Mouse (Mus musculus) subcutaneous adipose tissue, adult 2 months (tissue): ENCODE data around the gene Itprip. TPM values are rescaled to one million over a fixed set of nuclear protein-coding genes. Genes with fewer than 3 reads are reported as not detected.

Experiments used
- polyA plus RNA-seq: library from polyadenylated mRNA; depleted of rRNA; stranded (reverse); fragments of >200 nt; gene quantifications from 2 replicates; pipeline ENCODE4 v1.2.3, GENCODE M21; 2012; ENCODE audit warnings: low replicate concordance; rRNA removed

Itprip gene
- polyA plus RNA-seq: 3.1 and 7.5 TPM in 2 replicates

GRCm38 (mm10) chr19:47919126-47919965 lies at the start of gene Itprip, which contains the start of gene Cfap43:
TSS of gene Itprip (minus strand) at chr19:47919299.
TSS of gene Cfap43 (minus strand) at chr19:47919287.

GRCm38 (mm10) chr19:47937443-47938406 lies 18.6 kb upstream of the Itprip start, which contains the start of gene Cfap58:
TSS of gene Cfap58 (plus strand) at chr19:47937675.

GRCm38 (mm10) chr19:47865353-47865947 lies 53.6 kb downstream of the Itprip start, which contains the start of gene Gsto2:
TSS of gene Gsto2 (plus strand) at chr19:47865534.

GRCm38 (mm10) chr19:47854796-47855783 lies 64.0 kb downstream of the Itprip start, which contains the start of gene Gsto1:
TSS of gene Gsto1 (plus strand) at chr19:47854970.

Other genes starting within 250 kb of the Itprip start
- gene Col17a1, start 227.2 kb downstream of the Itprip start, polyA plus RNA-seq: 0.43 and 2.0 TPM in 2 replicates
- 75.2 and 88.3 TPM in 2 replicates for gene Sfr1, start 187.6 kb downstream of the Itprip start, polyA plus RNA-seq
- gene Gsto1, start 64.3 kb downstream of the Itprip start, polyA plus RNA-seq: 86.8 and 226 TPM in 2 replicates
- 1.2 and 3.5 TPM in 2 replicates for gene Gsto2, start 53.8 kb downstream of the Itprip start, polyA plus RNA-seq
- 0.07 and 0.62 TPM in 2 replicates for gene Cfap43, start within 50 bp of the Itprip start, polyA plus RNA-seq
- gene Cfap58, start 18.4 kb upstream of the Itprip start, polyA plus RNA-seq: not detected in 2 replicates